Mouse (Mus musculus) kidney, adult 2 months (tissue): ENCODE data around the gene Cab39l.

Experiments
- CTCF ChIP-seq: fragments of 200-500 bp; conservative IDR thresholded peaks from 2 replicates; pipeline ENCODE4 v1.5.1; 2011; ENCODE audit warnings: low read depth, mild to moderate bottlenecking, control low read depth, low read length, moderate library complexity, mixed read lengths; ENCODE audit not compliant: insufficient read depth, insufficient read length
- POLR2A ChIP-seq: fragments of 200-500 bp; IDR thresholded peaks from one replicate; pipeline ENCODE4 v1.6.1; 2011; ENCODE audit warnings: low read depth, low read length, control low read depth

DNA sequence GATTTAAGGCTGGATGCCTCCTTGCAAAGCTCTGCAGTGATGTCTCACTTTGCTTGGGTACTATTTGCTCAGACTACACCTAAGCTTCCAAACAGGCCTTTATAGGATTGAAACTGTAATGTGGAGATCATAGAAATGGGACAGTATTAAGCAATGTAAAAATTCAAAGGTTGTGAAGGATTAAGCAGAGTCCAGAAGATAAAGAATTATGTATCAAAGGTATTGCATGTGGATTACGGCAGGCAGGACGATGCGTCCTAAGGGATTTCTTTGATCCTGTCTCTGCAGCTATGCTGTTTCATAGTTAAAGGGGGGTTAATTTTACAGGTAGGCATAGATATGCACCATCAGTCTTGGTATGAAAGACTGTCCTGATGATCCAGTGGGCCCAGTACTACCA, 151.8 kb downstream of the Cab39l start:
- TF ChIP-seq CTCF (no peak), POLR2A (no peak)
